Mouse (Mus musculus): ENCODE results near the gene Nup107.
A peak's percentile ranks its signal among the peaks of the same experiment; 100 is the strongest.
"Not testable (repeated sequence)": the region's sequence is repeated elsewhere in the genome, so short reads cannot be mapped to it uniquely, and the experiment has no call there.

Gene Nup107

DNA sequence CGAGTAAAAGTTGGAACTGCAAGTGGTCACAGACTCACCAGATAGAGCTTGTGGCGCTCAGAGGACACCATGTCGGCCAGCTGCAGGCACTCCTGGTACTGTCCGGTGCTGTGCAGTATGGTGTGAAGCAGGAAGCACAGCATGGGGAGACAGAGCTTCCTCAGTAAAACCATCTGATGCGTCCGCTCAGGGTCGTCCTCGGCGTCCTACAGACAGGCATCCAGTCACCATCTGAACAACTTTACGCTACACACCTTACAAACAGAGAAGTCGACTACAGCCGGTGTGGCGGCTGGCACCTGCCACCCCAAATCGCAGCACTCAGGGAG lies 41.3 kb downstream of the Nup107 start:
- DNase-seq (ENCODE audit: low read depth, low spot score): no peak

DNA sequence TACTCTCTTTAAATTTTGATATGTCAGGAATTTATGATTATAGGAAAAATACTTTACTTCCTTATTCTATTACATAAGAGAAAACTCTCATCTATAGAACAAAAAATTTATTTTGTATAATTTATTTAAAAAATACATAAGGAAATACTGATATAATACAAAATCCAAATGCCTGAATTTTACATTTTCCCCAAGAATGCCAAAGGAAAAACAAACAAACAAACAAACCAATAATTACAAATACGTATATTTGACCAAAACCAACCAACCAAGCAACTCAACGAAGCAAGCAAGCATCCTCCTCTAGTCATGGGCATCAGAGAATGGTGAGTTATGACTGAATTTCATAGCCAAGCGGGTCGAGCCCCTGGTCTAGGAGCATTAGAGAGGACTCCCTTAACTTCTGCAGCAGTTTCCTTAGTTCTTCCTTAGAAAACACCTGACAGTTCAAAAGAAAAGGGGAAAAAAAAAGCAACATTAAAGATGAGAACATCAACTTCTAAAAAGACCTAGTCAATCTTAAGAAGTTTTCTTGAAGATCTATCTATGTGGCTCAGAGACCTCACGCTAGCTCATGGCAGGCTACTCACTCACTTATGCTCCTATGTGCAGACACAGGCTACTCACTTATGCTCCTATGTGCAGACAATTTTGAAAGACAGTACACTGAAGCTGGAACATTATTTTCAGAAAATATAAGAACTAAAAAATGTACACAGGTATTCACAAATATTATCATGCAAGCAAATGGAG lies 41.8 kb downstream of the Nup107 start:
- DNase-seq (ENCODE audit: low read depth, low spot score): no peak

- no peak for DNase-seq (ENCODE audit: low read depth, low spot score)
Measured at GRCm38 (mm10) chr10:117749787-117750343, 42.6 kb downstream of the Nup107 start.

- DNase-seq (ENCODE audit: low read depth, low spot score): no peak
Measured at GRCm38 (mm10) chr10:117749050-117749686, 43.3 kb downstream of the Nup107 start.

GRCm38 (mm10) chr10:117748276-117749049 lies 44.0 kb downstream of the Nup107 start:
- DNase-seq (ENCODE audit: low read depth, low spot score): no peak

DNA sequence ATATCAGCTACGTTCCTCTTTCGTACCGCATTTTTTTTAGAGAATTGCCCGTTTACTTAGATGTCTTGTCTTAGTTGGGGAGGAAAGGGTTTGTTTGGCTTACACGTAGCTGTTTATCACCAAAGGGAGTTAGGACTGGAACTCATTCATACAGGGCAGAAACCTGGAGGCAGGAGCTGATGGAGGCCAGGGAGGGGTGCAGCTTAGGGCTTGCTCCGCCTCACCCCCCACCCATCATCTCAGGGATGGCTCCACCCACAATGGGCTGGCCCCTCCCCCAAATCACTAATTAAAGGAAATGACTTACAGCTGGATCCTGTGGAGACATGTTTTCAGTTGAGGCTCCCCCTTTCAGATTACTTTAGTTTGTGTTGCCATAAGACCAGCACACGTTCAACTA lies 44.8 kb downstream of the Nup107 start:
- no peak for DNase-seq (ENCODE audit: low read depth, low spot score)

DNA sequence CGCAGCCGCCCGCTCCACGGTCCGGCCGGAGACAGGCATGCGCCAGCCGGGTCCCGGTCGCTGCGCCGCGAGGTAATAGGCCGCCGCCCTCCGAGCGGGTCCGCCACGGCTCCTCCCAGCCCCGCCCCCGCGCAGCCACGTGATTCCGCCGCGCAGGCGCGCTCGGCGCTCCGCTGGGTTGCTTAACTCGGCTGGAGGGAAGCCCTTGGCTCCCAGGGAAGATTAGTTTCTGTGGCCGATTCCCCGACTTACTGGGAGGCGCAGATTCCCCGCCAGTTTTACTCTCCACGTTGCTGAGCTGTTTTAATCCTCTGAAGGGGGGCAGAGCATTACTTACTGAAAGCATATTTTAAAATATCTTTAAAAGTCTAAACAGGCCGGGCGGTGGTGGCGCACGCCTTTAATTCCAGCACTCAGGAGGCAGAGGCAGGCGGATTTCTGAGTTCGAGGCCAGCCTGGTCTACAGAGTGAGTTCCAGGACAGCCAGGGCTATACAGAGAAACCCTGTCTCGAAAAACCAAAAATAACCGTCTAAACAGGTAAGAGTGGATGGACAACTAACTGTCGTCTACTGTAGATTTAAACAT lies 46.1 kb downstream of the Nup107 start, which contains the start of gene Slc35e3:
Gene Slc35e3 (minus strand): TSS at position 69 of the 587 bp plus-strand sequence.
- peak; percentile 97 for DNase-seq (ENCODE audit: low read depth, low spot score)

DNA sequence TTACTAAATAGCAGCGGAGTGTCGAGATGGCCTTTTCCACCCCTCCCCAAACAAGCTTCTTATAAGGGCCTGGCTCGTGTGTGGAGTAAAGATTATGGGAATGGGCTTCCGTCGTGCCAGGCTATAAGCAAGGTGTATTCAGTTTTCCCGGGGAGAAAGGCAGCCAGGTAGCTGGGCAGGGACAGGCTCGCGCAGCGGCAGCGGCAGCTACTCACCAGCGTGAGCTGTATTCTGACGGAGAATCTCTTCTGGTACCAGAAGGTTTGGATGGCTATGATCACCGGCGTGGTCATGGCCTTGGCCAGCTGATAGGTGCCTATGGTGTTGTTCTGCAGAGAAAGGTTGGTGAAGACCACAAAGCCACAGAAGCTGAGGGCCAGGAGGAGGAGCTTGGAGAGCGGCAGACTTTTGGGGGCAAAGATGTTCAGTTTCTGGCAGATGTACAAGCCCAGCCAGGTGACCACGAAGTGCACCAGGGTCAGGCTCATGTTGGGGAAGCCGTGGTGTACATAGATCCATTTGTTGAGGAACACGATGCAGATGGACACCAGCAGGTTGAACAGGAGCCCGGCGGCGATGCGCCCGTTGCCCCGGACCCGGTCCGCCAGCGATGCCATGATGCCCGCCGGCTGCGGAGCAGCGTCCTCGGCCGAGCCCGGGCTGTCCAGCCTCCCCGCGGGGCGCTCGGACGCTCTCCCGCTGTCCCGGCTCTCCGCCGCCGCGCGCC lies 46.8 kb downstream of the Nup107 start:
- DNase-seq (ENCODE audit: low read depth, low spot score): peak; percentile 27

GRCm38 (mm10) chr10:117743917-117744316 lies 48.6 kb downstream of the Nup107 start:
- no peak for DNase-seq (ENCODE audit: low read depth, low spot score)

- no peak for DNase-seq (ENCODE audit: low read depth, low spot score)
Measured at GRCm38 (mm10) chr10:117743182-117743581, 49.3 kb downstream of the Nup107 start.

- DNase-seq (ENCODE audit: low read depth, low spot score): no peak
Measured at GRCm38 (mm10) chr10:117742618-117743017, 49.9 kb downstream of the Nup107 start.

DNA sequence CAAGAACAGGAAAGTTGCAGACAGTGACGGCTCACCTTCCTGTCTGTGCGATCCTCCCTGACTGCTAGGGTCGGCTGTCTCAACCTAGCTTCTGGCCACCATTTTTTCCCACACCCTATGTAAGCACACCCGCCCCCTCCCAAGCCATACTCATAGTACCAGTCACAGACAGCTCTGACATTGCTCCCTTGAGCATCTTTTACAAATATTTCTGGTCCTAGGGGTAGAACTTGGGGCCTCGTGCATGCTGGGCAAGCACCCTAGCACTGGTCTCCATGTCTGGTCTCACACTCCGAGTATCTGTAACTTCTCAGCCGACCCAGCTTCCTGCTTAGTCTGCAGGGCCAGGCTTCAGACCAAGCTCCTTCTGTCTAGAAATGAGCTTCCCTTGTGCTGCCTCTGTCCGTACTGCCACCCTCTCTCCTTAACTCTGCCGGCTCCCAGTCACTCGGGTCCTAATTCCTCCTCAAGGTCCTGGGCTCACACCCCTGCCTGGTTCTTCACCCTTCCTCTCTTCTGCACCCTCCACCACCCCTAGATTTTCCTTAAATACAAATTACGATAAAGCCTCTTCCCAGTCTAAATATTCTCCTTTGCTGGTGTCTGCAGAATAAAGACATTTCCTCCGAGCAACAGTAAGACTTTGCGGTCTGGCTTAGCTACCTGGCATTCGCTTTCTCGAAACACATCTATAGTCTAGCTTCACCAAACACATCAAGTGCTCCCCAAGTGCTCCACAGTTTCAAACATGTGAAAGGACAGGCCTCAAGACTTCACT lies 50.6 kb downstream of the Nup107 start:
- DNase-seq (ENCODE audit: low read depth, low spot score): no peak

DNA sequence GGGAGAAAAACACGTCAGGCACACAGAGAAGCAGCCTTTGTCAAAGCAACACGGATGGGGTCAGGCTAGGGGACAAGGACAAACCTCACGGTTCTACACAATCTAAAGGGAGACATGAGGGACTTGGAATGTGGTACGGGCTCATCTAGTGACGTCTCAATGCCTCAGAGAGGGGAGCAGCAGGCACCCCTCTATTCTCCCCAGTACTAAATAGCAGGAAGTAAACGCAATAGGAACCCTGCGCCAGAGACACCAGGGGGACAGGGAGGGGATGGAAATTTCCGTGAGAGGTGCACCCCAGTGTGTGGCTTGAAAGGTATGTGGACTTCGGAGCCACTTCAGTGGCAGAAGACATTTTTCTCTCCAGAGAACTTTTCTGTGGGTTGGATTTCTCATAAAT lies 51.6 kb downstream of the Nup107 start:
- DNase-seq (ENCODE audit: low read depth, low spot score): no peak

GRCm38 (mm10) chr10:117740171-117740570 lies 52.3 kb downstream of the Nup107 start:
- no peak for DNase-seq (ENCODE audit: low read depth, low spot score)

DNA sequence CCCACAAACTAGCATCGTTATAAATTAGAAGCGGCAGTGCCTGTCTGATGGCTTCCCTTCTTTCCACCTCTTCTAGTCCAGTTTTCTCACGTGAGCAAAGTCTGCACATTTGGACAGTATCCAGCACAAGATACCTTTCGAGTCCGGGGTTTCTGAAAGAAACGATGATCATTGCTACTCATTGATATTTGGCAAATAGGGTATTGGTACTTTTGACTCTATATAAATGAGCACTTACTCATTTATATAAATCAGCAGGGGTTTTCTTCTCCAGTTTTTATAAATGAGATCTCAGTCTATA lies 52.9 kb downstream of the Nup107 start:
- no peak for DNase-seq (ENCODE audit: low read depth, low spot score)

GRCm38 (mm10) chr10:117738928-117739647 lies 53.4 kb downstream of the Nup107 start:
- DNase-seq (ENCODE audit: low read depth, low spot score): no peak

DNA sequence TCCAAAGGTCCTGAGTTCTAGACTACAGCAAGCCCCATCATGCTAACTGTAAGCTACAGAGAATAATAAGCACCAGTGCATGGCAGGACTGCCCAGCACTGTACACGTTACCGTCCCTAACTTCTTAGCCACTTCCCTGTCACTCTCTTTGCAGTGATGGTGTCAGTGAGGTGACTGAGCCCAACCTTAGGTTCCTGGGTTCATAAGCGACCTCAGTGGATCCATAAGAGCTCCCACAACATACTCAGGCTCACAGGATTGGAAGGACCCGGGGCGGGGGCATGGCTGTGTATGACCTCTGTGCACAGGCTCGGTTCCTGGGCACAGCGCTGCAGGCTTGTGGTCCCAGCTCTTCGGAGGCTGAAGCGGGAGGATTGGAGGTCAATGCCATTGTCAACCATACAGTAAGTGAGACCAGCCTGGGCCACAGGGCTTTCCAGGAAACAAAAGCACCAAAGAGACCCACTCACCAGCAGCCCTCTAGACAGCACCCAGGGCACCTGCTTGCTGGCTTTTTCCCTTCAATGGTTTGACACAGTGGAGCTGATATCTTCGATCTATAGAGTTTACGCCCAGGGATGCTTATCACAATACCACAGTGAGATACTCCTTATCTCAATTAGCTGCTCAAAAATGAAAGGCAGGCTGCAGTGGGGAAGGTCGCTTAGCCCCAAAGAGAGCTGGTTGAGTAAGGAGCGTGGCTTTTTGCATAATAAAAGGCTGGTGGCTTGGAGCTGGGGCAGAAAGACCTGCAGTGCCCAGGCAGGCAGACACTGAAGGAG lies 54.2 kb downstream of the Nup107 start:
- no peak for DNase-seq (ENCODE audit: low read depth, low spot score)

- DNase-seq (ENCODE audit: low read depth, low spot score): not testable (repeated sequence)
Measured at GRCm38 (mm10) chr10:117737498-117737897, 55.0 kb downstream of the Nup107 start.

DNA sequence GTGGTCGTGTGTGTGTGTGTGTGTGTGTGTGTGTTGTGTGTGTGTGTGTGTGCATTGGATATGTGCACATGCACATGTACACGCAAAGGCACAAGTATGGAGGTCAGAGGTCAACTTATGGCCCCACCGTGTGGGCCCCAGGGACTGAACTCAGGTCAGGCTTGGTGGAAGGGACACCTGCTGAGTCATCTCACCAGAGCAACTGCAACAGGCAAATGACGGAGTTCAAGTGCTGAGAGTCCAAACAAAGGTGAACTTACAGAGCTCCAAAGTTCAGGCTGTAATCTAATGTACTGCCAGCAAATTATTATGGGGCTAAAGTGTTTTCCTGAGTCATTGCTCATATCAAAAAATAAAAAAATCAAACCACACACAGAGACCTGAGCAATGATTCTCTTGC lies 55.4 kb downstream of the Nup107 start:
- no peak for DNase-seq (ENCODE audit: low read depth, low spot score)
